Mouse (Mus musculus): ENCODE data around the gene Emg1.

GRCm38 (mm10) chr6:124661995-124662394 lies 50.0 kb downstream of the Emg1 start:
- no peak for TF ChIP-seq CTCF (IDR thresholded peaks at IDR 0.05; ENCODE audit: low read depth, low read length)
- TF ChIP-seq POLR2AphosphoS5 (IDR thresholded peaks at IDR 0.05; ENCODE audit: insufficient replicate concordance, low read depth, low read length): no peak
- TF ChIP-seq GATA1 (IDR thresholded peaks at IDR 0.05; ENCODE audit: borderline replicate concordance, low read length): no peak
- no peak for TF ChIP-seq TAL1 (conservative IDR thresholded peaks at IDR 0.05; ENCODE audit: low read depth, low read length)
- no peak for TF ChIP-seq GATA2 (IDR thresholded peaks at IDR 0.05; ENCODE audit: borderline replicate concordance, low read depth, low read length)
